Mouse (Mus musculus): ENCODE results near the gene Tgm5. TPM values are rescaled to one million over a fixed set of nuclear protein-coding genes. Genes with fewer than 3 reads are reported as not detected.
"Not testable (repeated sequence)": the region's sequence is repeated elsewhere in the genome, so short reads cannot be mapped to it uniquely, and the experiment has no call there.

The Tgm5 gene
- 0.33 and 0.68 TPM in 2 replicates for polyA plus RNA-seq (2015; fragmentation: Nextera tagmentation; extraction: Ambion mirVana)

GRCm38 (mm10) chr2:121085480-121086185 is at the start of gene Tgm5:
Gene Tgm5, minus strand, starts transcription at chr2:121085841.
- no peak for ATAC-seq (ENCODE audit: low read depth)
- Histone ChIP-seq H3K9me3 (no peaks in the 10 kb centered on the region), H3K36me3 (no peaks in the 10 kb centered on the region), H3K27me3 (no peaks in the 10 kb centered on the region), H3K4me2 (no peak within 1 kb of the TSS), H3K4me1 (replicated peaks) (peaks cover 9% of the 10 kb centered on the region; the same call in 1 of the 2 replicates), H3K4me3 (no peak within 1 kb of the TSS), H3K27ac (replicated peaks) (no peak within 1 kb of the TSS), H3K9ac (no peak within 1 kb of the TSS)
- WGBS, result 45% methylated on average over 6 of the region's 6 CpGs

- H3K27ac ChIP-seq (replicated peaks), result no peak overlapping the region
- WGBS, result 72% methylated on average over 1 of the region's 1 CpGs
- peaks cover 8% of the 10 kb centered on the region for H3K4me1 ChIP-seq (replicated peaks)
- H3K4me3 ChIP-seq, result no peak overlapping the region
- ATAC-seq (ENCODE audit: low read depth), result no peak
- H3K9ac ChIP-seq, result no peak overlapping the region
- H3K4me2 ChIP-seq, result no peak overlapping the region
- H3K9me3 ChIP-seq, result no peaks in the 10 kb centered on the region
- peaks cover 12% of the 10 kb centered on the region for H3K36me3 ChIP-seq
- H3K27me3 ChIP-seq, result peaks cover 2% of the 10 kb centered on the region; the same call in 1 of the 2 replicates
Observed at GRCm38 (mm10) chr2:121132822-121133221, 47.2 kb upstream of the Tgm5 start.

- H3K4me2 ChIP-seq, result no peak overlapping the region
- H3K27me3 ChIP-seq, result peaks cover 2% of the 10 kb centered on the region; the same call in 1 of the 2 replicates
- H3K36me3 ChIP-seq, result no peaks in the 10 kb centered on the region
- no peaks in the 10 kb centered on the region for H3K4me1 ChIP-seq (replicated peaks)
- no peaks in the 10 kb centered on the region for H3K9me3 ChIP-seq
- no peak overlapping the region for H3K4me3 ChIP-seq
- ATAC-seq (ENCODE audit: low read depth), result no peak
- WGBS, result 77% methylated on average over 9 of the region's 9 CpGs
- H3K27ac ChIP-seq (replicated peaks), result no peak overlapping the region
- no peak overlapping the region for H3K9ac ChIP-seq
Observed at GRCm38 (mm10) chr2:121128865-121129620, 43.4 kb upstream of the Tgm5 start.

- Histone ChIP-seq H3K4me1 (replicated peaks) (no peaks in the 10 kb centered on the region), H3K27ac (replicated peaks) (no peak overlapping the region), H3K9ac (no peak overlapping the region), H3K9me3 (no peaks in the 10 kb centered on the region), H3K27me3 (no peaks in the 10 kb centered on the region), H3K4me2 (no peak overlapping the region), H3K4me3 (no peak overlapping the region), H3K36me3 (no peaks in the 10 kb centered on the region)
- WGBS, result 91% methylated on average over 1 of the region's 1 CpGs
- ATAC-seq (ENCODE audit: low read depth), result no peak
Observed at GRCm38 (mm10) chr2:121127536-121127935, 41.9 kb upstream of the Tgm5 start.

GRCm38 (mm10) chr2:121126302-121126701 is 40.7 kb upstream of the Tgm5 start:
- not testable (repeated sequence) for H3K36me3 ChIP-seq; ATAC-seq (ENCODE audit: low read depth)
- 93% methylated on average over 5 of the region's 5 CpGs for WGBS

GRCm38 (mm10) chr2:121119260-121119659 is 33.6 kb upstream of the Tgm5 start:
- no peaks in the 10 kb centered on the region for H3K4me1 ChIP-seq (replicated peaks)
- no peaks in the 10 kb centered on the region for H3K9me3 ChIP-seq
- WGBS, result 93% methylated on average over 3 of the region's 3 CpGs
- H3K27ac ChIP-seq (replicated peaks), result no peak overlapping the region
- H3K4me3 ChIP-seq, result no peak overlapping the region
- no peaks in the 10 kb centered on the region for H3K36me3 ChIP-seq
- H3K4me2 ChIP-seq, result no peak overlapping the region
- ATAC-seq (ENCODE audit: low read depth), result no peak
- H3K9ac ChIP-seq, result no peak overlapping the region
- no peaks in the 10 kb centered on the region for H3K27me3 ChIP-seq

More at GRCm38 (mm10) chr2:121126302-121126701, 40.7 kb upstream of the Tgm5 start:
- H3K27me3 ChIP-seq; H3K4me1 ChIP-seq (replicated peaks); H3K4me2 ChIP-seq; H3K27ac ChIP-seq (replicated peaks); H3K9me3 ChIP-seq; H3K9ac ChIP-seq; H3K4me3 ChIP-seq: not testable (repeated sequence)

GRCm38 (mm10) chr2:121115418-121115817 is 29.8 kb upstream of the Tgm5 start:
- WGBS, result 96% methylated on average over 2 of the region's 2 CpGs
- Histone ChIP-seq H3K36me3 (no peaks in the 10 kb centered on the region), H3K9ac (no peak overlapping the region), H3K4me3 (no peak overlapping the region), H3K27me3 (no peaks in the 10 kb centered on the region), H3K4me1 (replicated peaks) (no peaks in the 10 kb centered on the region), H3K9me3 (no peaks in the 10 kb centered on the region), H3K27ac (replicated peaks) (no peak overlapping the region), H3K4me2 (no peak overlapping the region)
- no peak for ATAC-seq (ENCODE audit: low read depth)

GRCm38 (mm10) chr2:121109695-121110094 is 24.1 kb upstream of the Tgm5 start, which contains the start of gene Tgm7:
Gene Tgm7, minus strand, starts transcription at chr2:121109795.
- Histone ChIP-seq H3K9ac (no peak within 1 kb of the TSS), H3K27ac (replicated peaks) (no peak within 1 kb of the TSS), H3K4me1 (replicated peaks) (no peaks in the 10 kb centered on the region), H3K9me3 (no peaks in the 10 kb centered on the region), H3K4me2 (no peak within 1 kb of the TSS), H3K36me3 (no peaks in the 10 kb centered on the region), H3K27me3 (no peaks in the 10 kb centered on the region), H3K4me3 (no peak within 1 kb of the TSS)
- WGBS, result 84% methylated on average over 4 of the region's 4 CpGs
- ATAC-seq (ENCODE audit: low read depth), result no peak

GRCm38 (mm10) chr2:121105940-121106339 is 20.3 kb upstream of the Tgm5 start:
- H3K27ac ChIP-seq (replicated peaks), result no peak overlapping the region
- no peak overlapping the region for H3K9ac ChIP-seq
- no peak for ATAC-seq (ENCODE audit: low read depth)
- no peak overlapping the region for H3K4me2 ChIP-seq
- H3K36me3 ChIP-seq, result no peaks in the 10 kb centered on the region
- H3K4me1 ChIP-seq (replicated peaks), result no peaks in the 10 kb centered on the region
- H3K9me3 ChIP-seq, result no peaks in the 10 kb centered on the region
- no peak overlapping the region for H3K4me3 ChIP-seq
- no peaks in the 10 kb centered on the region for H3K27me3 ChIP-seq

GRCm38 (mm10) chr2:121102051-121102450 is 16.4 kb upstream of the Tgm5 start:
- Histone ChIP-seq H3K9ac (no peak overlapping the region), H3K4me3 (no peak overlapping the region), H3K9me3 (no peaks in the 10 kb centered on the region), H3K4me2 (no peak overlapping the region), H3K27ac (replicated peaks) (no peak overlapping the region), H3K27me3 (no peaks in the 10 kb centered on the region), H3K4me1 (replicated peaks) (no peaks in the 10 kb centered on the region), H3K36me3 (no peaks in the 10 kb centered on the region)
- 27% methylated on average over 9 of the region's 9 CpGs for WGBS
- no peak for ATAC-seq (ENCODE audit: low read depth)

- Histone ChIP-seq H3K4me3 (no peak overlapping the region), H3K4me2 (no peak overlapping the region), H3K9me3 (no peaks in the 10 kb centered on the region), H3K9ac (no peak overlapping the region), H3K36me3 (no peaks in the 10 kb centered on the region), H3K4me1 (replicated peaks) (peaks cover 9% of the 10 kb centered on the region; the same call in 1 of the 2 replicates), H3K27ac (replicated peaks) (no peak overlapping the region), H3K27me3 (no peaks in the 10 kb centered on the region)
- WGBS, result 78% methylated on average over 4 of the region's 4 CpGs
- ATAC-seq (ENCODE audit: low read depth), result no peak
Observed at GRCm38 (mm10) chr2:121089751-121090150, 4.1 kb upstream of the Tgm5 start.

GRCm38 (mm10) chr2:121088507-121088906 is 2.9 kb upstream of the Tgm5 start:
- 87% methylated on average over 3 of the region's 3 CpGs for WGBS
- no peak overlapping the region for H3K4me2 ChIP-seq
- H3K4me1 ChIP-seq (replicated peaks), result peaks cover 9% of the 10 kb centered on the region; the same call in 1 of the 2 replicates
- no peaks in the 10 kb centered on the region for H3K9me3 ChIP-seq
- H3K4me3 ChIP-seq, result no peak overlapping the region
- ATAC-seq (ENCODE audit: low read depth), result no peak
- H3K27ac ChIP-seq (replicated peaks), result no peak overlapping the region
- no peaks in the 10 kb centered on the region for H3K27me3 ChIP-seq
- H3K9ac ChIP-seq, result no peak overlapping the region
- no peaks in the 10 kb centered on the region for H3K36me3 ChIP-seq

All from neural tube, embryonic 13.5 days (tissue).